Mouse (Mus musculus) stomach, postnatal 0 days (tissue): ENCODE measurements around the gene Fam192a.

ENCODE experiments used
- CTCF ChIP-seq: IDR thresholded peaks from 2 replicates; pipeline ENCODE4 v1.5.1; 2016; ENCODE audit warnings: antibody characterized with exemption, low read depth, mild to moderate bottlenecking, moderate library complexity
- EP300 ChIP-seq: optimal IDR thresholded peaks from 2 replicates; pipeline ENCODE3; 2016; ENCODE audit warnings: antibody characterized with exemption

GRCm38 (mm10) chr8:94600478-94600877, 1.3 kb downstream of the Fam192a start:
- TF ChIP-seq CTCF (no peak), EP300 (no peak)
